Mouse (Mus musculus): Measurements from ENCODE around the gene Hsd3b7.

- TF ChIP-seq CTCF (IDR thresholded peaks at IDR 0.05): peak; percentile 98
- TF ChIP-seq EP300 (IDR thresholded peaks at IDR 0.05): peak; percentile 82
These were observed at the start of gene Hsd3b7 for GRCm38 (mm10) chr7:127800435-127801009.
